Mouse (Mus musculus): ENCODE measurements around the gene Kifap3. TPM values are rescaled to one million over a fixed set of nuclear protein-coding genes. Genes with fewer than 3 reads are reported as not detected.

Kifap3 gene
- total and polyA plus RNA-seq, 3 experiments = 6.5 to 21.3 (median 19.2) TPM

- TF ChIP-seq POLR2A (IDR thresholded peaks at IDR 0.05; ENCODE audit: insufficient read depth, low read depth, low read length) (no peak), CTCF (IDR thresholded peaks at IDR 0.05) (no peak), EP300 (IDR thresholded peaks at IDR 0.05; ENCODE audit: insufficient read depth, low read depth, low read length) (no peak)
- H3K9ac ChIP-seq (ENCODE audit: low read depth, low read length) = no peak overlapping the region
- no peaks in the 10 kb centered on the region for H3K27me3 ChIP-seq (ENCODE audit: control insufficient read depth, insufficient read depth, low read length)
- intact Hi-C loops (cut with DNase I) = loop anchor here (5.0 kb wide), 1 partner anchor 688 kb away; no protein-coding TSS in a partner anchor
- 87% methylated on average over 8 of the region's 8 CpGs for WGBS
- no peaks in the 10 kb centered on the region for H3K4me1 ChIP-seq (ENCODE audit: control insufficient read depth, insufficient read depth, low read length)
- H3K4me3 ChIP-seq = no peak overlapping the region
- H3K27ac ChIP-seq = no peak overlapping the region
- DNase-seq = no peak
- no peaks in the 10 kb centered on the region for H3K79me2 ChIP-seq (replicated peaks; ENCODE audit: control insufficient read depth, insufficient read depth, low read length)
- no peaks in the 10 kb centered on the region for H3K36me3 ChIP-seq (ENCODE audit: control insufficient read depth, insufficient read depth, low read length)
Measured at GRCm38 (mm10) chr1:163840555-163840954, 61.2 kb downstream of the Kifap3 start.

DNA sequence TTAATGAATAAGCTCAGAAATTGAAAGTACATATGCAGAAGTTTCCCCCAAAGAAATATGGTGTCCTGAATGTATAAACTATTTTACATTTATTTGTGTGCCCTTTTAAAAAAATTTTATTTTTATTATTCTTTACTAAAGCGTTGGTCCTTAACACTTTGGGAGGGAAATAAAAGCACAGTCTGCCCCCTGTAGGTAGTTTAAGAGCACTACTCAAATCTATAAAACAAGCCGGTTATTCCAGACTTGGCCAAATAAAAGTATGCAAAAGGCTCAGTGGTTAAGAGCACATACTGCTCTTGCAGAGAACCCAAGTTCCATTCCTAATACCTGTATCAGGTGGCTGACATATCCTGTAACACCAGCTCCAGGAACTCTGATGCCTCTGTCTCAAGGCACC lies 62.9 kb downstream of the Kifap3 start:
- no peak overlapping the region for H3K4me3 ChIP-seq
- peak; percentile 67 for TF ChIP-seq CTCF (IDR thresholded peaks at IDR 0.05)
- TF ChIP-seq EP300 (IDR thresholded peaks at IDR 0.05; ENCODE audit: insufficient read depth, low read depth, low read length) = no peak
- no peak for TF ChIP-seq POLR2A (IDR thresholded peaks at IDR 0.05; ENCODE audit: insufficient read depth, low read depth, low read length)
- H3K27ac ChIP-seq = no peak overlapping the region
- H3K4me1 ChIP-seq (ENCODE audit: control insufficient read depth, insufficient read depth, low read length) = no peaks in the 10 kb centered on the region
- no peak for DNase-seq
- intact Hi-C loops (cut with DNase I) = loop anchor here (5.0 kb wide), 1 partner anchor 690 kb away; no protein-coding TSS in a partner anchor
- H3K9ac ChIP-seq (ENCODE audit: low read depth, low read length) = no peak overlapping the region
- no peaks in the 10 kb centered on the region for H3K79me2 ChIP-seq (replicated peaks; ENCODE audit: control insufficient read depth, insufficient read depth, low read length)
- no peaks in the 10 kb centered on the region for H3K27me3 ChIP-seq (ENCODE audit: control insufficient read depth, insufficient read depth, low read length)
- no peaks in the 10 kb centered on the region for H3K36me3 ChIP-seq (ENCODE audit: control insufficient read depth, insufficient read depth, low read length)
- 62% methylated on average over 2 of the region's 2 CpGs for WGBS

DNA sequence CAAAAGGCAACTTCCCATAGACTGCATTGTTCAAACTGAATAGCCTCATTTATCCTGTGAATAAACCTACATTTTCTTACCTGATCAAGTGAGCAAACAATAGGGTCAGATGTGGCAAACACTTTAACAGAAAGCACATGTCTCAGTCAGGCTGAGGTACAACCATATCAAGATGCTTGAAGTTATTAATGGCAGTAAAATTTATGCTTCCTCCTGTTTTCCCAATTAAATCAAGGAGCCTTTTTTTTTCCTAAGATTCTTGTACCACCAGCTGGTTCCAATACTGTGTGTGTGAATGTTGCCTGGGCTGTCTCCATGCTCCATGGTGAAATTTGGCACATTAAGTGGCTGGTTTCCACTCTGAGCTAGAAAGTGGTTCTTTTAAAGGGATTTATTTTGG lies 64.5 kb downstream of the Kifap3 start:
- TF ChIP-seq POLR2A (IDR thresholded peaks at IDR 0.05; ENCODE audit: insufficient read depth, low read depth, low read length) = no peak
- no peak for TF ChIP-seq CTCF (IDR thresholded peaks at IDR 0.05)
- no peak for TF ChIP-seq EP300 (IDR thresholded peaks at IDR 0.05; ENCODE audit: insufficient read depth, low read depth, low read length)
- no peaks in the 10 kb centered on the region for H3K4me1 ChIP-seq (ENCODE audit: control insufficient read depth, insufficient read depth, low read length)
- H3K36me3 ChIP-seq (ENCODE audit: control insufficient read depth, insufficient read depth, low read length) = no peaks in the 10 kb centered on the region
- intact Hi-C loops (cut with DNase I) = loop anchor here (5.0 kb wide), 1 partner anchor 692 kb away; no protein-coding TSS in a partner anchor
- H3K9ac ChIP-seq (ENCODE audit: low read depth, low read length) = no peak overlapping the region
- DNase-seq = no peak
- no peaks in the 10 kb centered on the region for H3K79me2 ChIP-seq (replicated peaks; ENCODE audit: control insufficient read depth, insufficient read depth, low read length)
- H3K27ac ChIP-seq = no peak overlapping the region
- H3K4me3 ChIP-seq = no peak overlapping the region
- H3K27me3 ChIP-seq (ENCODE audit: control insufficient read depth, insufficient read depth, low read length) = no peaks in the 10 kb centered on the region

GRCm38 (mm10) chr1:163852884-163853560 lies 73.6 kb downstream of the Kifap3 start:
- no peaks in the 10 kb centered on the region for H3K36me3 ChIP-seq (ENCODE audit: control insufficient read depth, insufficient read depth, low read length)
- H3K27ac ChIP-seq = no peak overlapping the region
- intact Hi-C loops (cut with DNase I) = no loop called here
- no peaks in the 10 kb centered on the region for H3K79me2 ChIP-seq (replicated peaks; ENCODE audit: control insufficient read depth, insufficient read depth, low read length)
- TF ChIP-seq POLR2A (IDR thresholded peaks at IDR 0.05; ENCODE audit: insufficient read depth, low read depth, low read length) (no peak), EP300 (IDR thresholded peaks at IDR 0.05; ENCODE audit: insufficient read depth, low read depth, low read length) (no peak), CTCF (IDR thresholded peaks at IDR 0.05) (no peak)
- H3K27me3 ChIP-seq (ENCODE audit: control insufficient read depth, insufficient read depth, low read length) = no peaks in the 10 kb centered on the region
- H3K4me1 ChIP-seq (ENCODE audit: control insufficient read depth, insufficient read depth, low read length) = no peaks in the 10 kb centered on the region
- 70% methylated on average over 5 of the region's 5 CpGs for WGBS
- no peak overlapping the region for H3K4me3 ChIP-seq
- DNase-seq = no peak
- no peak overlapping the region for H3K9ac ChIP-seq (ENCODE audit: low read depth, low read length)

DNA sequence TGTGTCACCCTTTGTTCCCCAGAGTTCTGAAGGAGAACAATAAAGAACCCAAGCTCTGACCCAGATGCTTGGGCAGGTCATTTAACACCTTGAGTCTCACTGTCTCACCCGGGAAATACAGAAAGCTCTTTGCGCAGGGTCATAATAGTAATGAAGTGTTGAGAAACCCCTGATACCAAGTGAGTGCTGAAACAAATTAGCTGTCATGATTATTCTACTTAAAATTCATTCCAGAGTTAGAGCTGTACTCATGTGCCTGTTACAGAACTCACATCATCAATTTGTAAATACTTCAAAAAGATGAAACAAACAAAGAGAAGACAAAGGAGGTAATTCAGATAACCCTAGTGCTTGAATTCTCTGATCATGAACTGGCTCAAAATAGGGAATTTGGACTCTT lies 79.0 kb downstream of the Kifap3 start:
- no peaks in the 10 kb centered on the region for H3K79me2 ChIP-seq (replicated peaks; ENCODE audit: control insufficient read depth, insufficient read depth, low read length)
- H3K27ac ChIP-seq = no peak overlapping the region
- no peaks in the 10 kb centered on the region for H3K27me3 ChIP-seq (ENCODE audit: control insufficient read depth, insufficient read depth, low read length)
- no peak overlapping the region for H3K9ac ChIP-seq (ENCODE audit: low read depth, low read length)
- intact Hi-C loops (cut with DNase I) = no loop called here
- WGBS = 83% methylated on average over 2 of the region's 2 CpGs
- no peak for DNase-seq
- H3K4me3 ChIP-seq = no peak overlapping the region
- no peaks in the 10 kb centered on the region for H3K4me1 ChIP-seq (ENCODE audit: control insufficient read depth, insufficient read depth, low read length)
- TF ChIP-seq EP300 (IDR thresholded peaks at IDR 0.05; ENCODE audit: insufficient read depth, low read depth, low read length) (no peak), POLR2A (IDR thresholded peaks at IDR 0.05; ENCODE audit: insufficient read depth, low read depth, low read length) (no peak), CTCF (IDR thresholded peaks at IDR 0.05) (no peak)
- no peaks in the 10 kb centered on the region for H3K36me3 ChIP-seq (ENCODE audit: control insufficient read depth, insufficient read depth, low read length)

DNA sequence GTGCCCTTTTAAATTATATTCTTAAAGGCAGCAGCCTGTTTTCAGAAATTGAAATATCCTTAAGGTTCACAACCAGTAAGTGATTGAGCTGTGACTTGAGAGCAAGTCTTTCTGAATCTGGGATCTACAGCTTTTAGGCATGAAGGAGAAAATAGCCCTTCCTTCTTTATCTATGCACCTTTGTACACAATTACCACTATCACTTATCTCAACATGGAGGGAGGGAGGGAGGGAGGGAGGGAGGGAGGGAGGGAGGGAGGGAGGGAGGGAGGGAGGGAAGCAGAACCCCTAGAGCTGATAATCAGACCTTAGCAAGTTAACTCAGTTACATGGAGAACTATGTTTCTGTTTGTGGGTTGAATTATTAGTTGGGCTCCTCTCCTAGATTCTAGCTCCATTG lies 82.2 kb downstream of the Kifap3 start:
- no peak overlapping the region for H3K27ac ChIP-seq
- intact Hi-C loops (cut with DNase I) = no loop called here
- H3K79me2 ChIP-seq (replicated peaks; ENCODE audit: control insufficient read depth, insufficient read depth, low read length) = no peaks in the 10 kb centered on the region
- H3K27me3 ChIP-seq (ENCODE audit: control insufficient read depth, insufficient read depth, low read length) = no peaks in the 10 kb centered on the region
- no peak for DNase-seq
- no peaks in the 10 kb centered on the region for H3K36me3 ChIP-seq (ENCODE audit: control insufficient read depth, insufficient read depth, low read length)
- no peak overlapping the region for H3K9ac ChIP-seq (ENCODE audit: low read depth, low read length)
- TF ChIP-seq POLR2A (IDR thresholded peaks at IDR 0.05; ENCODE audit: insufficient read depth, low read depth, low read length) = no peak
- TF ChIP-seq EP300 (IDR thresholded peaks at IDR 0.05; ENCODE audit: insufficient read depth, low read depth, low read length) = no peak
- TF ChIP-seq CTCF (IDR thresholded peaks at IDR 0.05) = no peak
- no peaks in the 10 kb centered on the region for H3K4me1 ChIP-seq (ENCODE audit: control insufficient read depth, insufficient read depth, low read length)
- H3K4me3 ChIP-seq = no peak overlapping the region

Measured in heart, adult 2 months (tissue).